Mouse (Mus musculus): Measurements from ENCODE around the gene Golgb1.

DNA sequence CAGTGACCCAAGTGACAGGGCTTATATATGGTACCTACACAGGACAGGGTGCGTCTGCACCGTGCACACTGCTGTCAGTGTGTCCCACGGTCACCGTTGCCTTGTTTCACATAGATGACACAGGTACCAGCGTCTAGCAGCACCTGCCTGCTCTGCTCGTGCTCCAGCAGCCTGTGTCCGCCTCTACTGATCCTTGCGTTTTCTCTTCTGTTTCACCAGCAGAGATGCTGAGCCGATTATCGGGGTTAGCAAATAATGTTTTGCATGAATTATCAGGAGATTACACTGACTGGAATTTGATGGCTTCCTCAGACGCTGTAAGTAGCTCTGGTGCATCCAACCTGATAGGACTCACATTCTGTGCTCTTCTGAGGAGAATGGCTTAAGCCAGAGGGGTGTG, 11.0 kb downstream of the Golgb1 start:
- TF ChIP-seq CTCF (IDR thresholded peaks at IDR 0.05 in 2 of 3, conservative IDR thresholded peaks at IDR 0.05 in 1 of 3; ENCODE audit: control insufficient read depth in 1 of 3, insufficient read depth in 1 of 3, low read depth in 2 of 3, low read length in 3 of 3, poor library complexity in 1 of 3, severe bottlenecking in 1 of 3) (no peak), E2F4 (IDR thresholded peaks at IDR 0.05; ENCODE audit: borderline replicate concordance, low read depth, low read length) (no peak), ZC3H11A (IDR thresholded peaks at IDR 0.05; ENCODE audit: low read depth, low read length) (no peak), ETS1 (IDR thresholded peaks at IDR 0.05; ENCODE audit: low read depth, low read length) (no peak)

Measured in MEL (cell line).